Mouse (Mus musculus) ZHBTc4 (cell line): ENCODE results near the gene Olfr680-ps1.
"Not testable (repeated sequence)": the region's sequence is repeated elsewhere in the genome, so short reads cannot be mapped to it uniquely, and the experiment has no call there.

ENCODE experiments used
- DNase-seq: peaks from one replicate; pipeline ENCODE4 v3.0.0-alpha.2; 2011; ENCODE audit warnings: low read depth, low spot score

Olfr680-ps1 gene

GRCm38 (mm10) chr7:105092717-105093116, at the start of gene Olfr680-ps1:
Gene Olfr680-ps1, minus strand, starts transcription at chr7:105092817.
- not testable (repeated sequence) for DNase-seq

DNA sequence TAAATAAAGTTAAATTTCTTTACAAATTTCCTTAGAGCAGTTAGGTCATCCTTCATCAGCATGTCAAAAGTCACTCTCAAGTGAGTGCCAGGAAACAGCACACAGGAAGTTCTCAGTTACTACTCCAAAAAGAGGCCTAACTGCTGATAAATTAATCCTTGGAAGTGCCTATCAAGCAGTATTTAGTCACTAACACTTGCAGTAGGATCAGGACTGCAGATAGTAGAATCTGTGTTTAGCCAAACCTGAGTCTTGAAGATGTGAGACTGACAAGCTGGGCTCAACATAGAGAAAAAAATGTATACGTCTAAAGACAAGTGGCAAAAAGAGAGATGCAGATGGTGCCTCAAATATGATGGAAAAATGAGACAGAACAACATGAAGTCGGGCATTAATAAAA, 48.7 kb upstream of the Olfr680-ps1 start:
- no peak for DNase-seq

GRCm38 (mm10) chr7:105116536-105116935, 23.9 kb upstream of the Olfr680-ps1 start, which contains the start of gene Olfr681:
Gene Olfr681, plus strand, starts transcription at chr7:105116836.
- no peak for DNase-seq

- no peak for DNase-seq
These were observed 11.7 kb downstream of the Olfr680-ps1 start, which contains the start of gene Olfr679 for GRCm38 (mm10) chr7:105080905-105081304. Gene Olfr679, plus strand, starts transcription at chr7:105081205.

DNA sequence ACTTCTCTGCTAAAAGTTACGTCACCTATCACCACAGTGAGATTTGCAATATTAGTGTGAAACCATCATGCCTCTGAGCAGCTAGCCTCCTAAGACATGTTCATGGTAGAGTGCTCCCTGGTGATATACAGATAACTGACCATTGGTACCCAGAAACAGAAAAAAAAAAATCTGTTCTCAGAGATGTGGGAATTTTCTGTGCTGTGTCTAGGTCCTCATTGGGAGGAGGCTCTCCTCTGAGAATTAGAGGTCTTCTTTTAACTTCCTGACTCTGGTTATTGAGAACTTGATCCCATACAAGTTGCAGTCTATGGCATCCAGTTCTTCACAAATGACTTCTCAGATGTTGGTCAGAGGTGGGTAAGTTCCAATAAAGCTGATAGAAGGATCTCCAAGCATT, 28.4 kb downstream of the Olfr680-ps1 start, which contains the start of gene Olfr678:
Olfr678 (plus strand) TSS at position 301 of the 400 bp plus-strand sequence.
- DNase-seq: no peak

- no peak for DNase-seq
These were observed 33.7 kb downstream of the Olfr680-ps1 start for GRCm38 (mm10) chr7:105058951-105059350.
